Mouse (Mus musculus): ENCODE data around the gene Tbc1d14.
A peak's percentile ranks its signal among the peaks of the same experiment; 100 is the strongest.

The Tbc1d14 gene

DNA sequence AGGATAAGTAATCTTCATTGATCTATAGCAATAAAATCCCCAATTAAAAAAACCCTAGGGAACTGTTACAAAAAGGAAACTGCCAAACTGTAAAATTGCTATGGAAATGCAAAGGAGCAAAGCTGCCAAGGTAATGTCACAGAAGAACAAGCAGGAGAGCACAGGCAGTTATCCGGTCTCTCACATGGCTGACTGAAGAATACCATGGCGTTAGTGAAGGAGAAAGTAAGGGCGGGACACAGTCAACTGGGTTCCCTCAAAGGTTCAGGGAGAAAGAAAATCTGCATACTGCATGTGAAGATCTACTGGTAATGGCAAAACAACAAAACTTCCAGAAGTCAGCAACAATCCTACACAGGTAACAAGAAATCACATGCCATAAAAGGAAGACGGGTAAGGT lies 36.8 kb downstream of the Tbc1d14 start:
- DNase-seq (ENCODE audit: extremely low read depth, insufficient read length, low spot score): no peak

DNA sequence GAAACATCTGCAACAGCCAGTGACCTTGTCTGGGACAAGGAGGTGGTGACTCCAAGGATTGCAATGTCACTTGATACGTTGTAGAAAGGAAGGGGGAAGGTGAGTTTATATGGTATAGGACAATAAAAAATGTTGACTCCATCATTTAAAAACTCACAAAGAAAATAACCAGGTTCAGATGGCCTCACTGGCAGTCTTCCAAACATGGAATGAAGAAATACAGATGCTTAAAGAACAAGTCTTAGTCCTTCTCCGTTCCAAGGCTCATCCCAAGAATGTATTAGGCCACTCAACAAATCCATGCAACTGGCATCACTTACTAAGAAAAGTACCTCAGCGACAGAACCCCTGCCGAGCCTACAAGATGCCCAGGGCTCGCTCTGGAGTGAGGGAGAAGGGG lies 38.6 kb downstream of the Tbc1d14 start:
- DNase-seq (ENCODE audit: extremely low read depth, insufficient read length, low spot score): no peak

DNA sequence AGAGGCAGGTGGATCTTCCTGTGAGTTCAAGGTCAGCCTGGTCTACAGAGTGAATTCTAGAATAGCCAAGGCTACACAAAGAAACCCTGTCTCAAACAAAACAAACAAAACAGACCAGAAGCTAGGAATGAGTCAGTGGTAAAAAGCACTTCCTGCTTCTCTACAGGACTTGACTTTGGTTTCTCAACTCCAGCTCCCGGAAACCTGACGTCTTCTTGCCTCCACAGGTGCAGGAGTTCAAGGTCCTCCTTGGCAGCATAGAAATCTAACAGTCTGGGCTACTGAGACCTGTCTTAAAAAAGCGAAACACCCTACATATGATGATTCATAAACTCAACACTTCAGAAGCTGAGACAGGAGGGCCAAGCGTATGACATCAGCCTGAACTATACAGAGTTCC lies 39.2 kb downstream of the Tbc1d14 start:
- no peak for DNase-seq (ENCODE audit: extremely low read depth, insufficient read length, low spot score)

DNA sequence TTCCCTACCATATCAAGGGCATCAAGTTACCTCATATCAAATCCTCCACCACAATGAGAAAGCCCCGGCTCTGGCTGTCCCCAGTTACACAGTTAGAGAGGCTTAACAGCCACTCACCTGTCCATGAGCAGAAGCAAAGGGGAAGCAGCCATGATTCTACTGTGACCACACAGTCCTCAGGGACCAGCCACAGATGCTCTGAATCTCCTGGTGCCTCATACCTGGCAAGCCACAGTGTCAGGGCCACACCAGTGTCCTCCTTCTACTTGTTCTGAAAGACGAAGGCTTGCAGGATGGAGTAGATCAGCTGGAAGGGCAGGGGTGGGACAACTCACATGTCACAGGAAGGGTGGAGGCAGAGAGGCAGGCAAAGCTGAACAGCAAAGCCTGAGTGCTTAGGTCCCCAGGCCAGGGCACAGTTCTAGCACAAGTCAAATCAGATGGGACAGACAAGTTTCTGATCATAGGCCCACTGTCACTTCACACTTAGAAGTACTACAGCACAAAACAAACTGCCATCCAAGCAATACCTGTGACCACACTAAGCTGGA lies 39.9 kb downstream of the Tbc1d14 start:
- DNase-seq (ENCODE audit: extremely low read depth, insufficient read length, low spot score): no peak

DNA sequence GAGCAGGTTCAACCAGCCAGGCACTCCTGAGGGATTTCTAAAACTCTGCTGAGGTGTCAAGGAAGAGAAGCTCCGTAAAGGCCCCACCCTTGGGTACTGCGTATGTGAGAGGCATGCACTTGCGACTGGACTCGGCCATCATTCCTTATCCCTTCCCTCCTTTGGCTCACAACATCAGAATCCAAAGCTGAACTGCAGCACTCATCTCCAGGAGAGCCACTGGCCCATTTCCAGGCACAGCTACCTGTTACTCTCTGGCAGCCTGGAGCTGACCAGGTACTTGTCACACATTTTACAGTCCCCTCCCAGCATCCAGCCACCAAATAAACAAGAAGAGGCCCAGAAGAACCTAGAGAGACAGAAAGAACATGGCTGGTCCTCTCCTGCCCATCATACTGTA lies 40.7 kb downstream of the Tbc1d14 start:
- no peak for DNase-seq (ENCODE audit: extremely low read depth, insufficient read length, low spot score)

DNA sequence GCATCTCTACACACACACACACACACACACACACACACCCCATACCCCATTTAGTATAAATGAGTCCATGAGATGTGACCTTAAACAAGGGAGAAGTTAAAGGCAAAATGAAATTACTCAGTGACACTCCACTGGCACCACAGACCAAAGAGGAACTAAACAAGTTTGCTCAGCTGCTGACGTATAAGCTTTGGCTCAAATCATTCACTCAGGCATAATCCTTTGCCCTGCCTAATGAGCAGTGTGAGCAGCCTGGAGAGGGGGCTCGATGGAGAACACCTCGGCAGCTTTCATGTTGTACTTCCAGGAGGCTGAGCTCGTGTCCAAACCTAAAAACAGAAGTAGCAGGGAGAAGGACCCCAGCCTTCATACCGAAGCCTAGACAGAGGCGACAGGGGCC lies 43.8 kb downstream of the Tbc1d14 start:
- DNase-seq (ENCODE audit: extremely low read depth, insufficient read length, low spot score): no peak

DNA sequence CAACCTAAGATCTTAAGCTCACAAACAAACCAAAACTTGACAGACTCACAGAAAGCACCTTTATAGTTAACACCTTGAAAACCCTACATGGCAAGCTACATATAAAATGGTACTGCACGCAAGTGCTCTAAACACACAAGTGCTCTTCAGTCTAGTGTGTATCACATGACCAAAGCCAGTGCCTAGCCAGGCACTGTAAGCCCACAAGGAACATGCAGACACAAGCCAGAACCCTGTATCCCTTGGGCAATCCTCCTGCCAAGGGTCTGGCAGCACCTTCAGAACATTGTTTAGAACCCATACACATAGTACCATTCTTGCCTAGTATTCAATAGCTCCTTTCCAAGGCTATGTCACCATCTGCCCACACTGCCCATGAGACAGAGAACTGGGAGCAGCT lies 48.3 kb downstream of the Tbc1d14 start:
- DNase-seq (ENCODE audit: extremely low read depth, insufficient read length, low spot score): no peak

DNA sequence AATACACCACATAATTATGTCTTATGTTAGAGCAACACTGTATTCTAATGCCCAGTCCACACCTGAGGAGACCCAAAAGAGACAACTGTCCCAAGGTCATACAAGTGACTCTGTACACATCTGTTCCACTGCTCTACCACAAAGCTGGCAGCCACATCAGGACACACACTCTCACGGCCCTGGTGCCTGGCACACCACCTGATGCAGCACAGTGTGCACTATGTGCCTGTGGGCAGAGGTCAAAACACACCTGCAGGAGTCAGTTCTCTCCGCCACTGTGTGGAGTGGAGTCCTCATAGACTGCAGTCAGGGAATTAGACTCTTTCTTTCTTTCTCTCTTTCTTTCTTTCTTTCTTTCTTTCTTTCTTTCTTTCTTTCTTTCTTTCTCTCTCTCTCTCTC lies 52.1 kb downstream of the Tbc1d14 start:
- no peak for DNase-seq (ENCODE audit: extremely low read depth, insufficient read length, low spot score)

DNA sequence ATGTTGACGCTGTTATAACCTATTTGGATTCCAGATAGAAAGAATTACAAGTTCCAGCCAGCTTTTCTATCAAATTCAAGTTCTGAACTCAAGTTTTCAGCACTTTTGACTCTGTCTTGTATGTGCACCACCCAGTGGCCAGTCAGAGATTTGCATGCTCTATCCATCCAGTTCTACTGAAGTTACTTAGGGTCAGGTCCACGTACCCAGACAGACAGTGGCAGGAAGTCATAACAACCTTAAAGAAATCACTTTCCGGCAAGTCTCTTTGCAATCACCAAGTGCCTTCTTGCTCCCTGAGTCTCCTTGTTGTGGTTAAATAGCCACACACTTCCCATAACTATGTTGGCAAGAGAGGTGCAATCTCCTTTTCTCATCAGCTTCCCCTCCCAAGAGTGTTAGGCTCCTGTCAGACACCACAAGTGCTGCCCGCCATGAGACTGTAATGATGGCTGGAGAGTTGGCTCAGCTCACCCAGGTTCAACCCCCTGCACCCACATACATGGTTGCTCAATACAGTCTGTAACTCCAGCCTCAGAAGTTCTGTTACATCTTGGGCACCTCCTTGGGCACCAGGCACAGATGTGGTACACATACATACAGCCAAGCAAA lies 54.4 kb downstream of the Tbc1d14 start:
- no peak for DNase-seq (ENCODE audit: extremely low read depth, insufficient read length, low spot score)

DNA sequence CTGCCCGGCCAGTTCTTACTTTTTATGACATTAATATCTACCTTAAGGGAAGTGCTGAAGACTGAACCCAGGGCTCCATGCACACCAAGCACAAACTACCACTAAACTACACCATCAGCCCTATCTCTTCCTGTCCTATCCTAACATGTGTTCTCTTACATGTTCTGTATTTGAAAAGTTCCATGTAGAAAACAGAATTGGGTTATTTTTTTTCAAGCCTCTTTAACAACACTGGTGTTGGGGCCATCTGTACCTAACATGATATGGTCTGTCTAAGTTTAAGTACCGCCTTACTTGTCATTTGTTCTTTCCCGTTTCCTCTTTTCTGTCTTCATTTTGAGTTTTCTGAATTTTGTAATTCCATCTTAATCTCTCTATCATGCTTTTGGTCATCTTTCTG lies 56.7 kb downstream of the Tbc1d14 start:
- no peak for DNase-seq (ENCODE audit: extremely low read depth, insufficient read length, low spot score)

DNA sequence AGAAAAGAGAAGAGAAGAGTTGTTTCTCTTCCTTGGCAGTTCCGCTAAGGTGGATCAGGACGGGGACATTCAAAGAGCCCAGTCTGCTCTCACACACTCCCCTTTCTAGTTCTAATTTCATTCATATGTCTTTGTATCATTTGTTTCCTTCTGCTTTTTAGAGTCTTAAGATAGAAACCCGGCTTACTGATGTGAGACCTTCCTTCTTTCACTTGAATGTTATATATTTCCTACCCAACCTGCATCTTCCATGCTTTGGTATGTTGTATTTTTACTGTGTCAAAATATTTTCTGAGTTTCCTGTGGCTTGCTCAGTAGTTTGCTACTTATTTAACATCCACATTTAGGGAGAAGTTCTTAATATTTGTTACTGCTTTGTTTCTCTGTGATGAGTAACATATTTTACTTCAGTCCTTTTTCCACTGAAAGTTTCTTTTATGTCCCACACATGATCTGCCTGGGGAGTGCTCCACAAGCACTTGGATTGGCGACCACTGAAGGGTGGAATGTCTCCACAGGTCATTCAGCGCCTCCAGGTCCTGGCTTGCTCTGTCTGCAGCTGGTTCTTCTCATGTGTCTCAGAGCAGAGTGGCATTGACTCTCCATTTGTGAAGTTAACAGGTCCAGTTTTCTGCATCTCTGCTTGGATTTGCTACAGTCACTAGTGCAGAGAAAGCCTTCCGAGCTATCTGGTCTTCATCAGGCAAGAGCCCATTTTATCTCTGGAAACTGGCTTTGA lies 57.5 kb downstream of the Tbc1d14 start:
- no peak for DNase-seq (ENCODE audit: extremely low read depth, insufficient read length, low spot score)

DNA sequence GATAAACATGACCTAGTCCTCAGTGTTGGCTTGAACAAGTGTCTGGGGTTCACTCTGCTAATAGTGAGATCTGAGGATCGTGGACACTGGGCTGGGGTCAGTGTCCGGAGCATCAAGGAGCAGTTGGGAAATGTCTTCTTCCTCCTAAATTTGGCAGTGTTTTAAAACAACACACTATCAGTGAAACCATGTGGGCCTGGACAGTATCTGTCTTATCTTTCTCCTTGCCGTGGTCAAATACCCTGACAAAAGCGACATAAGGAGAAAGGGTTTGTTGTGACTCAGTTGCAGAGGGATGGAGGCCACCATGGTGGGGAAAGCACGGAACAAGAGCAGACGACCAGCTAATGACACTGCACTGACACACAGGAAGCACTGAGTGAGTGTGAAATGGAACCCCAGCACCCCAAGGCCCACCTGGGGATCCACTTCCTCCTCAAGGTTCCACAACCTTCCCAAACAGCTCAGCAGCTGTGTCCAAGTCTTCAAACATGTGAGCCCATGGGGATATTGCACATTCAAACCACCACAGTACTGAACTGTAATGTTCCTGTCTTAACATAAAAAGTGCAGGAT lies 58.5 kb downstream of the Tbc1d14 start:
- no peak for DNase-seq (ENCODE audit: extremely low read depth, insufficient read length, low spot score)

DNA sequence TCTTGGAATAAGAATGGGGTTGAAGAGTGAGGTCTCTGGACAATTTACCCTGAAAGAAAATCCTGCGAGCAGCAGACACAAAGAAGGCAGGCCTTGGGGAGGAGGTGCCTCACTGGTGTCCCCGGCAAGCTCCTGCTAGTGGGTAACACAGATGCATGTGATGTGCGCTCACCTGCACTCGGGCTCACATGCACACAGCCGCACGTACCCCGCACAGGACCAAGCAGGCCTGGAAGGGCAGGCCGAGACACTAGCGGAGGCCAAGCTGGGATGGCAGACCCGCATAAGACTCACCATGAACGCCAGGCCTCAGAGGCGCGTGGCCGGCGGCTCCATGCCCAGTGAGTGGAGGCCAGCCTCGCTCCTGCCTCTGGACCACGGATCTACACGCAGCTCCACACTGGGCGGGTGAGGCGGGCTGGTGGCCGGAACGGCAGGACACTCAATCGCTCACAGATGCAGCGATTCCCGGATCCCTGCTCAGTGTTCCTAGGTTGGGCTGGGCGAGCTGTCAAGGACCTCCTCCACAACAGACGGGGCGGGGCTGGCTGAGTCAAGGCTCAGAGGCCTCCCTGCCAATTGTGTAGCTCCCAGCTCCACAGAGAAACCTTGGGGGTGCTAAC lies 62.8 kb downstream of the Tbc1d14 start:
- peak; percentile 93 for DNase-seq (ENCODE audit: extremely low read depth, insufficient read length, low spot score)

DNA sequence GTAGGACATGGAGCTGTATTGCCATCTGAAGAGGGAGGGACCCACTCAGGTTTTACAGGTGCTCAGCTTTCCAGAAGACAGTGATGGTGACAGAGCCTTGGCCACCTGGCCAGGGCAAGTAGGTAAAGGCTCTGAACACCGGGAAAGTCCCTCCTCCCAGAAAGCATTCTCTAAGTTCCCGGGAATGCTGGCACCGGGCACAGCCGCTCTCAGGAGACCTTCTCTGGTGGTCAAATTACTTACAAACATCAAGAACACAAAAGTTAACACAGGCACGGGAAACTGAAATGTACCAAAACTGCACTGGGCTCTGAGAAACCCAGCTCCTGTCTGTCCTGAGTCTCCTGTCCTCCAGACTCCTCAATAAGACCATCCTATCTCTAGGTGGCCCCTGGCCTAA lies 63.4 kb downstream of the Tbc1d14 start:
- DNase-seq (ENCODE audit: extremely low read depth, insufficient read length, low spot score): no peak

DNA sequence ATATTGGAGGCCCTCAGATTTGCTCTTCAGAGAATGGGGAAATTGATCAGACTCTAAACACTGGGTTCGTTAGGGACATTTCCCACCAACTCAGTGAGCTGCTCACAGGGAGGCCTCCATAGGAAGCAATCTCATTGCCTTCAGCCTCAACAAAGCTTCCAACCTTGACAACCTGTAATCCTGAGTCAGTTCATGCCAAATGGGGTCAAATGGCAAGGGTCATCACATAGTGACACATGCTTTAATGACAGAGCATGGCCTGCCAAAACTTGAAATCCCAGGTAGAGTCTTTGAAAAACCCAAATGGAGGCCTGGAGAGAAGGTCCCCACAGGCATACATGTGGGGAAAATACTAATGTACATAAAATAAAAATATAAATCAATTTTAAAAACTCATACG lies 66.2 kb downstream of the Tbc1d14 start:
- no peak for DNase-seq (ENCODE audit: extremely low read depth, insufficient read length, low spot score)

DNA sequence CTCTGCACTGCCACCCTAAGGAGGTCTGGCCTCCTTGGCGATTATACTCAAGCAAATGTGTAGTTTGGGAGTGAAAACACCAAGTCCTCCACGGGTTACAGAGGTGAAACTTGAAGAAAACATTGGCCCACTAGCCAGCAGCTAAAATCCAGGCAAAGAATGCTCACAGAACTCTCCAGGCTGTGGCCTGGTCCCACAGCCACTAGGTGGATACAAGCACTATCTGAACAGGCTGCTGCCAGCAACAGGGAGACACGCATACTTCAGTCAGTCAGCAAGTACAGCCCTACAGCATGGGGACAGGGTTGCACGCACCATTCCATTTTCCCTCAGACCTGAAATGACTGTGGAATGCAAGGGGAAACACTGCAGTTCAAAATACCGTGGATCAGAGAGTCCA lies 66.8 kb downstream of the Tbc1d14 start:
- DNase-seq (ENCODE audit: extremely low read depth, insufficient read length, low spot score): no peak

DNA sequence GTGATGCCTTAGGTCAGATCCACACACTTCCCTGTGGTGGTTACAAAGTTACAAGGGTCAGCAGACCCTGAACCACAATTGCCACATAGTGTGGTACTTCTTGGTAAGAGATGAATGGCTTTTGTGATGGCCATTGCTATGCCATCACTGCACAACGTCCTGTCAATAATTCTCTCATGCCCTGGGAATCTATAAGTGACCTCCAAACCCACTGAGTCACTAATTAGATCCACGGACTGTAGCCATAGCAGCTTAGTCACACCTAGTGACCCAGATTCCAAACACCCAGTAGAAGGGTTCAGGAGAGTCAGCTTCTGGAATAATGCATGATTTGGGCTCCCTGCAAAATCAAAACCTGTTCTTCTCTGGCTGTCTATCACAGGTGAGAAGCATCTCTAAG lies 67.9 kb downstream of the Tbc1d14 start:
- peak; percentile 25 for DNase-seq (ENCODE audit: extremely low read depth, insufficient read length, low spot score)

DNA sequence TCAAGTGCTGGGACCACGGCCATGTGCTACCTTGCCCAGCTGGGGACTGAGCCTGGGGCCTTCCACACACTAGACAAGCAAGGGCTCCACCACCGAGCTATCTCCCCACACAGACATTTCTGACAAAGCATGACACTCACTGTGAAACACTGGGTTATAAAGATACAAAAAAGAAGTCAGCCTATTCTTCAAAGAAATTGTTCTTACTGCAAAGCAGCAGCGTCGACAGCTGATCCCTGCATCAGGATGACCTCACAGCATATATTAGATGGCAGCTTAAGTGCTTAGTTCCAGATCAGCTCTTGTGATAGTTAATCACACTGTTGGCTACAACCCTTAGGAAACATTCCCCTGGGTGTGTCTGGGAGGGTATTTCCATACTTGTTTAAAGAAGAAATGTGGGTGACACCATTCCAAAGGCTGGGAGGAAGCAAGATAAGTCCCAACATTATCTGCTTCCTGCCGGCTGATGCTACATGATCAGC lies 69.8 kb downstream of the Tbc1d14 start:
- DNase-seq (ENCODE audit: extremely low read depth, insufficient read length, low spot score): no peak

DNA sequence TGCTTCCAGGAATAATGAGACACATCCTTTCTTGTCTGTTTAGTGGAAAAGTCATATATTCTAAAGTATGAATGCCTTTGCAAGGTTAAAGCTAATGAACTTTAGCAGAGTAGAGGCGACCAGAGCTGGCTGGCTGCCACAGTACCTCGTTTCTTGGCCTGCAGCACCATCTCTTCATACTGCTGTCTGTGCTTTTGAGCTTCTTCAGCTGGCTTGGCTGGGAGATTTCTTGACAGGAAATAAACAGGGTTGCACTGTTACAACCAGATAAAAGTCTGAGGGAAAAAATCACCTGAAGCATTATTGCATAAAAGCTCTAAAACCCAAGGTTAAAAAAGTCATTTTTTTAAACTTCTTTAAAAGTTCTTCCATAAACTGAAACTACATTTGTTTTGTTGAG lies 70.3 kb downstream of the Tbc1d14 start:
- no peak for DNase-seq (ENCODE audit: extremely low read depth, insufficient read length, low spot score)

DNA sequence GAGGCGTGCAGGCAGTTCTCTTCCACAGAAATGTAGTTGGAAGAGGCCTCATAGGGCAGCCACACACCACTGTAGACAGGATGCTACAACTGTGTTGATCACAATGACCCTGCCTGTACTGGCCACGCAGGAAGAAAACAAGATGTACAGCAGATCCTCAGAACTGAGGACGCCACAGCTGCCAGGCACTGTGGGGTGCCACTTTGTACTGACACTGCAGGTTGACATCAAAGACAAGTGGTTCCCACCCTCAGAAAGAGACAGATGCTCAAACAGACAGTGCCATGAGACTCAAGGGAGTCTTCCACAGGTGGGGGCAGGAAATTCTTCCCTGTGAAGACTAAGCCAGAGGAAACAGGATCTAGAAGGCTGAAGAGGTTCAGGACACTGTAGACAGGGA lies 73.3 kb downstream of the Tbc1d14 start:
- no peak for DNase-seq (ENCODE audit: extremely low read depth, insufficient read length, low spot score)

DNA sequence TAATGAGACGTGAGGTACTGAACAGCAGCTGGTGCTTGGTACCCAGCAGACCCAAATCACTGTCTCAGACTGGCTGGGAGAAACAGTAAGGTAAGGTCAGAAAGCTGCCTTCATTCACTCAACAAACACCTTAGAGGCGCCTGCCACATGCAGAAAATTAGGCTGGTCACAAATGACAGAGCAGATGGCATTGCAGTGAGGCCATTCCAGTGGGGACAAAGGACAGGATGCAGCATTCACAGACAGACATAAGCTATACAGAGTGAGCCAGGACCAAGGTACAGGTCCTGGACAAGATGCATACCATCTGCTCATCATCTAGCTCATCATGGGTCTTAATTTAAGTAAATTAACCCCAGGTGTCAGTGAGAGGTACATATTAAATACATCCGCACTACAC lies 75.5 kb downstream of the Tbc1d14 start:
- DNase-seq (ENCODE audit: extremely low read depth, insufficient read length, low spot score): no peak

DNA sequence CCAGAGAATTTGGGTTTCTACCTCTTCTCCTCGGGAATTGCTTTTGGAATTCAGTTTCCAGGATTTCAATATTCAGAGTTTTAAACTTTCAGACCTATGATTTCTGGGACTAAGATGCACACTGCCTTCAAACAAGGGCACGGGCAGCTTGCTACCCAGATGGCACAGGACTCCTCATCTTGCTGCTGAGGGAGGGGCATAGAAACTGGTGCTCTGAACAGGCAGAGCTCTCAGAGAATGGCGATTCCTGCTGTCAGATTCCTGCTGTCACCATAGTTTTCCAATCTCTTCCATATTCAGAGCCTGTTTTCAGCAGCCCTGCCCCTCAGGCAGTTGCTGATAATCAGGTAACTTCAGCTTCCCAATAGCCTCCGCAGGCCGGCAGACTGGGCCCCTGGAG lies 77.5 kb downstream of the Tbc1d14 start:
- no peak for DNase-seq (ENCODE audit: extremely low read depth, insufficient read length, low spot score)
